Comparison of ENCODE assay signal across 39 mouse cellular contexts in the genomic region with DNA sequence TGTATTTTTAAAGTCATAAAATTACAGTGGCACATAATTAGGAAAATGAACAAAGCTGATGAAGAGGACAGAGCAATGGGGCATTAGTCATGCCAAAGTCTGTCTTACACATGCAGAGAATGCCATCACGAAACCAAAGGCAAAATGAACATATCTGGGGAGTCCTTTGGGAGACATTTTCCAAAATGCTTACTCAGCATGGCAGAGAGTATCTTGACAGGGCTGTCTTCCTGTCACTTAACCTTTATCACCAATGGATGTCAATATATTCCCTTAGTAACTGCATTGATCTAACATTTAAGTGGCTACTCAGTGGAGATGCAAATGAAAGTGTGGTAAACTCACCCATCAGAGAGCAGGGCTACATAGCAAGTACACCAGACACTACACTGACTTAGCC. TPM values are rescaled to one million over a fixed set of nuclear protein-coding genes. Genes with fewer than 3 reads are reported as not detected.
"Had no signal": no experiment of that assay in that cellular context is flagged by ENCODE, and none has a peak within 500 bp of the region (broad histone marks: within the 10 kb centered on the region; RNA-seq: fewer than 3 reads in every experiment).

No protein-coding gene starts in this region.

- H3K4me1 ChIP-seq: embryonic facial prominence, embryonic 10.5 days; embryonic facial prominence, embryonic 12.5 days; embryonic facial prominence, embryonic 13.5 days; embryonic facial prominence, embryonic 15.5 days; forebrain, embryonic 10.5 days; forebrain, embryonic 12.5 days; forebrain, embryonic 13.5 days; forebrain, embryonic 15.5 days had no signal

- H3K27me3 ChIP-seq: embryonic facial prominence, embryonic 12.5 days; embryonic facial prominence, embryonic 13.5 days; embryonic facial prominence, embryonic 15.5 days; forebrain, embryonic 12.5 days; forebrain, embryonic 13.5 days; forebrain, embryonic 15.5 days had no signal

- H3K4me3 ChIP-seq: embryonic facial prominence, embryonic 10.5 days; embryonic facial prominence, embryonic 12.5 days; embryonic facial prominence, embryonic 13.5 days; embryonic facial prominence, embryonic 15.5 days; erythroblast, embryonic 14.5 days; forebrain, embryonic 10.5 days; forebrain, embryonic 12.5 days; forebrain, embryonic 13.5 days; forebrain, embryonic 15.5 days; gastrocnemius, adult 2 months; heart, adult 2 months had no signal

- H3K27ac ChIP-seq: embryonic facial prominence, embryonic 10.5 days; embryonic facial prominence, embryonic 12.5 days; embryonic facial prominence, embryonic 13.5 days; embryonic facial prominence, embryonic 15.5 days; forebrain, embryonic 10.5 days; forebrain, embryonic 12.5 days; forebrain, embryonic 13.5 days; forebrain, embryonic 15.5 days; gastrocnemius, adult 2 months; heart, adult 2 months had no signal

- H3K36me3 ChIP-seq: embryonic facial prominence, embryonic 10.5 days; embryonic facial prominence, embryonic 12.5 days; embryonic facial prominence, embryonic 13.5 days; embryonic facial prominence, embryonic 15.5 days; forebrain, embryonic 10.5 days; forebrain, embryonic 12.5 days; forebrain, embryonic 15.5 days had no signal

- DNase-seq: cerebellum, adult 9-10 months; cerebellum, adult 9-11 months; cerebellum, postnatal 10 days; cerebellum, postnatal 14 days; cerebellum, postnatal 25 days; cerebellum, postnatal 36 days; embryo, embryonic 11 days; forebrain, postnatal 0 days; gastrocnemius, adult 2 months; gastrocnemius, postnatal 10 days; gastrocnemius, postnatal 14 days; gastrocnemius, postnatal 25 days; gastrocnemius, postnatal 36 days; heart, adult 11 months; heart, adult 18-20 months; heart, adult 2 months had no signal

- H3K4me2 ChIP-seq: embryonic facial prominence, embryonic 12.5 days; embryonic facial prominence, embryonic 13.5 days; embryonic facial prominence, embryonic 15.5 days; forebrain, embryonic 12.5 days; forebrain, embryonic 13.5 days; forebrain, embryonic 15.5 days had no signal

- H3K9ac ChIP-seq: embryonic facial prominence, embryonic 12.5 days; embryonic facial prominence, embryonic 13.5 days; embryonic facial prominence, embryonic 15.5 days; forebrain, embryonic 12.5 days; forebrain, embryonic 13.5 days; forebrain, embryonic 15.5 days; forebrain, postnatal 0 days had no signal

RNA-seq across cellular contexts. Expression of a gene that starts 1.4 kb away (rescaled TPM):
- total RNA-seq: common myeloid progenitor, adult 5-6 weeks; forebrain, postnatal 0 days; gastrocnemius, adult 18-20 months; gastrocnemius, adult 2 months; gastrocnemius, adult 8-10 months; gastrocnemius, postnatal 10 days; gastrocnemius, postnatal 14 days; gastrocnemius, postnatal 25 days; gastrocnemius, postnatal 36 days; gastrocnemius, postnatal 4 days; granulocyte monocyte progenitor cell, adult 5-6 weeks; heart, adult 18-20 months; heart, adult 2 months; heart, adult 8-10 months had no signal
- polyA plus RNA-seq: cortical plate, adult 2 months; embryonic facial prominence, embryonic 10.5 days; embryonic facial prominence, embryonic 11.5 days; embryonic facial prominence, embryonic 12.5 days; embryonic facial prominence, embryonic 13.5 days; embryonic facial prominence, embryonic 14.5 days; embryonic facial prominence, embryonic 15.5 days; erythroblast, embryonic 14.5 days; forebrain, embryonic 10.5 days; forebrain, embryonic 11.5 days; forebrain, embryonic 12.5 days; forebrain, embryonic 13.5 days; forebrain, embryonic 14.5 days; forebrain, embryonic 15.5 days; forebrain, embryonic 16.5 days; forebrain, postnatal 0 days; frontal cortex, adult 2 months; gonadal fat pad, adult 2 months; heart, adult 2 months had no signal

RNA-seq across cellular contexts. Expression of a gene that starts 36.9 kb away (rescaled TPM):
- total RNA-seq: common myeloid progenitor, adult 5-6 weeks; forebrain, postnatal 0 days; gastrocnemius, adult 18-20 months; gastrocnemius, adult 2 months; gastrocnemius, adult 8-10 months; gastrocnemius, postnatal 10 days; gastrocnemius, postnatal 14 days; gastrocnemius, postnatal 25 days; gastrocnemius, postnatal 36 days; gastrocnemius, postnatal 4 days; granulocyte monocyte progenitor cell, adult 5-6 weeks; heart, adult 18-20 months; heart, adult 2 months; heart, adult 8-10 months had no signal
- polyA plus RNA-seq: cortical plate, adult 2 months; embryonic facial prominence, embryonic 11.5 days; embryonic facial prominence, embryonic 12.5 days; embryonic facial prominence, embryonic 13.5 days; embryonic facial prominence, embryonic 14.5 days; erythroblast, embryonic 14.5 days; forebrain, embryonic 11.5 days; forebrain, embryonic 12.5 days; forebrain, embryonic 13.5 days; forebrain, embryonic 14.5 days; forebrain, embryonic 15.5 days; forebrain, embryonic 16.5 days; forebrain, postnatal 0 days; frontal cortex, adult 2 months; gonadal fat pad, adult 2 months; heart, adult 2 months had no signal

RNA-seq across cellular contexts. Expression of a gene that starts 45.2 kb away (rescaled TPM):
- total RNA-seq: common myeloid progenitor, adult 5-6 weeks; forebrain, postnatal 0 days; gastrocnemius, adult 18-20 months; gastrocnemius, adult 2 months; gastrocnemius, adult 8-10 months; gastrocnemius, postnatal 10 days; gastrocnemius, postnatal 14 days; gastrocnemius, postnatal 25 days; gastrocnemius, postnatal 36 days; gastrocnemius, postnatal 4 days; granulocyte monocyte progenitor cell, adult 5-6 weeks; heart, adult 18-20 months; heart, adult 2 months; heart, adult 8-10 months had no signal
- polyA plus RNA-seq: cortical plate, adult 2 months; embryonic facial prominence, embryonic 10.5 days; embryonic facial prominence, embryonic 11.5 days; embryonic facial prominence, embryonic 12.5 days; embryonic facial prominence, embryonic 13.5 days; embryonic facial prominence, embryonic 14.5 days; embryonic facial prominence, embryonic 15.5 days; erythroblast, embryonic 14.5 days; forebrain, embryonic 10.5 days; forebrain, embryonic 11.5 days; forebrain, embryonic 12.5 days; forebrain, embryonic 13.5 days; forebrain, embryonic 14.5 days; forebrain, embryonic 15.5 days; forebrain, embryonic 16.5 days; forebrain, postnatal 0 days; frontal cortex, adult 2 months; gonadal fat pad, adult 2 months; heart, adult 2 months had no signal

RNA-seq across cellular contexts. Expression of a gene that starts 53.6 kb away (rescaled TPM):
- total RNA-seq: common myeloid progenitor, adult 5-6 weeks; gastrocnemius, adult 2 months; gastrocnemius, adult 8-10 months; gastrocnemius, postnatal 10 days; gastrocnemius, postnatal 14 days; gastrocnemius, postnatal 36 days; gastrocnemius, postnatal 4 days; granulocyte monocyte progenitor cell, adult 5-6 weeks; heart, adult 18-20 months; heart, adult 2 months; heart, adult 8-10 months had no signal
- polyA plus RNA-seq: erythroblast, embryonic 14.5 days; heart, adult 2 months had no signal

RNA-seq across cellular contexts. Expression of a gene that starts 59.2 kb away (rescaled TPM):
- total RNA-seq: common myeloid progenitor, adult 5-6 weeks; forebrain, postnatal 0 days; gastrocnemius, adult 18-20 months; gastrocnemius, adult 2 months; gastrocnemius, adult 8-10 months; gastrocnemius, postnatal 10 days; gastrocnemius, postnatal 14 days; gastrocnemius, postnatal 25 days; gastrocnemius, postnatal 36 days; gastrocnemius, postnatal 4 days; granulocyte monocyte progenitor cell, adult 5-6 weeks; heart, adult 18-20 months; heart, adult 2 months; heart, adult 8-10 months had no signal
- polyA plus RNA-seq: cortical plate, adult 2 months; embryonic facial prominence, embryonic 10.5 days; embryonic facial prominence, embryonic 11.5 days; embryonic facial prominence, embryonic 12.5 days; embryonic facial prominence, embryonic 13.5 days; embryonic facial prominence, embryonic 14.5 days; embryonic facial prominence, embryonic 15.5 days; erythroblast, embryonic 14.5 days; forebrain, embryonic 11.5 days; forebrain, embryonic 13.5 days; forebrain, embryonic 15.5 days; forebrain, embryonic 16.5 days; frontal cortex, adult 2 months; gonadal fat pad, adult 2 months; heart, adult 2 months had no signal
